Mouse (Mus musculus) midbrain, embryonic 16.5 days (tissue): ENCODE data around the gene Sulf2. TPM values are rescaled to one million over a fixed set of nuclear protein-coding genes. Genes with fewer than 3 reads are reported as not detected.

Source experiments
- ATAC-seq: fragments of 200-750 bp; cut with Nextera tagmentation; 2 replicates; pipeline ENCODE4 v1.8.0; 2017; ENCODE audit warnings: moderate TSS enrichment
- H3K27ac ChIP-seq: fragments of 300-500 bp; sonication (generic); 2 replicates; pipeline ENCODE4 v1.5.1; 2014; ENCODE audit warnings: mild to moderate bottlenecking, low read length, mixed read lengths
- H3K27me3 ChIP-seq: fragments of 300-500 bp; sonication (generic); 2 replicates; pipeline ENCODE4 v1.6.1; 2014; ENCODE audit warnings: low read depth, low read length, mixed read lengths; ENCODE audit not compliant: control insufficient read depth, insufficient read depth
- H3K36me3 ChIP-seq: fragments of 300-500 bp; sonication (generic); 2 replicates; pipeline ENCODE4 v1.6.1; 2014; ENCODE audit warnings: mild to moderate bottlenecking, low read length, moderate library complexity, mixed read lengths; ENCODE audit not compliant: control insufficient read depth, insufficient read depth
- H3K4me1 ChIP-seq: fragments of 300-500 bp; sonication (generic); 2 replicates; pipeline ENCODE4 v1.6.1; 2014; ENCODE audit warnings: mild to moderate bottlenecking, low read length, mixed read lengths; ENCODE audit not compliant: control insufficient read depth, insufficient read depth
- H3K4me2 ChIP-seq: fragments of 300-500 bp; sonication (generic); 2 replicates; pipeline ENCODE4 v1.6.1; 2014; ENCODE audit warnings: mild to moderate bottlenecking, low read length, mixed read lengths
- H3K4me3 ChIP-seq: fragments of 300-500 bp; sonication (generic); 2 replicates; pipeline ENCODE4 v1.5.1; 2014; ENCODE audit warnings: low read depth, mild to moderate bottlenecking, low read length, moderate library complexity, mixed read lengths
- H3K9ac ChIP-seq: fragments of 300-500 bp; sonication (generic); 2 replicates; pipeline ENCODE4 v1.6.1; 2014; ENCODE audit warnings: low read depth, low read length, mixed read lengths
- H3K9me3 ChIP-seq: fragments of 300-500 bp; sonication (generic); replicated peaks from 2 replicates; pipeline ENCODE4 v1.6.1; 2014; ENCODE audit warnings: mild to moderate bottlenecking, low read length, mixed read lengths; ENCODE audit not compliant: control insufficient read depth, poor library complexity, severe bottlenecking
- WGBS: fragments of 180-500 bp; shearing (Covaris S2); extraction: QIAGEN DNeasy Blood & Tissue Kit; methylation state at CpG from one replicate; pipeline ENCODE4 v1.1.7; 2014; 5-methylcytosine and 5-hydroxymethylcytosine counted together
- polyA plus RNA-seq: library from polyadenylated mRNA; unstranded; fragments of >200 nt; fragmentation: Nextera tagmentation; extraction: Ambion mirVana; gene quantifications from 2 replicates; pipeline ENCODE4 v1.2.1, GENCODE M21; 2015

Sulf2 gene
- polyA plus RNA-seq, 1 experiment from 2014 or later = 88.1 TPM

- no peaks in the 10 kb centered on the region for H3K36me3 ChIP-seq
- no peaks in the 10 kb centered on the region for H3K9me3 ChIP-seq
- no peak overlapping the region for H3K4me2 ChIP-seq
- no peak for ATAC-seq
- no peak overlapping the region for H3K27ac ChIP-seq
- no peak overlapping the region for H3K4me3 ChIP-seq
- H3K27me3 ChIP-seq = no peaks in the 10 kb centered on the region; the same call in 1 of the 2 replicates
- 95% methylated on average over 2 of the region's 2 CpGs for WGBS
- no peak overlapping the region for H3K9ac ChIP-seq
- peaks cover 4% of the 10 kb centered on the region; the same call in 1 of the 2 replicates for H3K4me1 ChIP-seq
Measured at GRCm38 (mm10) chr2:166167387-166167786, 11.9 kb upstream of the Sulf2 start.

- Histone ChIP-seq H3K4me1 (peaks cover 4% of the 10 kb centered on the region; the same call in 1 of the 2 replicates), H3K4me3 (no peak overlapping the region), H3K4me2 (no peak overlapping the region), H3K36me3 (no peaks in the 10 kb centered on the region), H3K27me3 (no peaks in the 10 kb centered on the region; the same call in 1 of the 2 replicates), H3K9me3 (no peaks in the 10 kb centered on the region), H3K27ac (no peak overlapping the region), H3K9ac (no peak overlapping the region)
- no peak for ATAC-seq
- WGBS = 54% methylated on average over 7 of the region's 7 CpGs
Measured at GRCm38 (mm10) chr2:166165396-166165795, 9.9 kb upstream of the Sulf2 start.

GRCm38 (mm10) chr2:166164601-166165000, 9.1 kb upstream of the Sulf2 start:
- H3K9ac ChIP-seq = no peak overlapping the region
- no peak overlapping the region for H3K4me3 ChIP-seq
- no peak for ATAC-seq
- no peak overlapping the region for H3K27ac ChIP-seq
- WGBS = 96% methylated on average over 1 of the region's 1 CpGs
- peaks cover 4% of the 10 kb centered on the region; the same call in 1 of the 2 replicates for H3K4me1 ChIP-seq
- H3K27me3 ChIP-seq = no peaks in the 10 kb centered on the region; the same call in 1 of the 2 replicates
- H3K9me3 ChIP-seq = no peaks in the 10 kb centered on the region
- H3K4me2 ChIP-seq = no peak overlapping the region
- H3K36me3 ChIP-seq = no peaks in the 10 kb centered on the region

- Histone ChIP-seq H3K36me3 (no peaks in the 10 kb centered on the region), H3K9ac (no peak overlapping the region), H3K9me3 (no peaks in the 10 kb centered on the region), H3K4me1 (peaks cover 2% of the 10 kb centered on the region; the same call in 1 of the 2 replicates), H3K4me3 (no peak overlapping the region), H3K4me2 (no peak overlapping the region), H3K27ac (no peak overlapping the region), H3K27me3 (no peaks in the 10 kb centered on the region; the same call in 1 of the 2 replicates)
- 37% methylated on average over 6 of the region's 6 CpGs for WGBS
- ATAC-seq = no peak
Measured at GRCm38 (mm10) chr2:166163917-166164316, 8.5 kb upstream of the Sulf2 start.

GRCm38 (mm10) chr2:166163252-166163651, 7.8 kb upstream of the Sulf2 start:
- Histone ChIP-seq H3K4me1 (no peaks in the 10 kb centered on the region), H3K27ac (no peak overlapping the region), H3K4me3 (no peak overlapping the region), H3K9me3 (no peaks in the 10 kb centered on the region), H3K27me3 (no peaks in the 10 kb centered on the region; the same call in 1 of the 2 replicates), H3K4me2 (no peak overlapping the region), H3K9ac (no peak overlapping the region), H3K36me3 (no peaks in the 10 kb centered on the region)
- WGBS = 60% methylated on average over 5 of the region's 5 CpGs
- no peak for ATAC-seq

GRCm38 (mm10) chr2:166162160-166162559, 6.7 kb upstream of the Sulf2 start:
- ATAC-seq = no peak
- Histone ChIP-seq H3K9ac (no peak overlapping the region), H3K4me2 (no peak overlapping the region), H3K27me3 (peaks cover 2% of the 10 kb centered on the region; the same call in 1 of the 2 replicates), H3K4me3 (no peak overlapping the region), H3K4me1 (no peaks in the 10 kb centered on the region), H3K9me3 (no peaks in the 10 kb centered on the region), H3K36me3 (no peaks in the 10 kb centered on the region), H3K27ac (no peak overlapping the region)
- 83% methylated on average over 5 of the region's 5 CpGs for WGBS

- Histone ChIP-seq H3K27me3 (peaks cover 2% of the 10 kb centered on the region; the same call in 1 of the 2 replicates), H3K4me3 (no peak overlapping the region), H3K27ac (no peak overlapping the region), H3K9ac (no peak overlapping the region), H3K9me3 (no peaks in the 10 kb centered on the region), H3K36me3 (no peaks in the 10 kb centered on the region), H3K4me1 (peaks cover 8% of the 10 kb centered on the region; the same call in 1 of the 2 replicates), H3K4me2 (no peak overlapping the region)
- 90% methylated on average over 7 of the region's 7 CpGs for WGBS
- ATAC-seq = no peak
Measured at GRCm38 (mm10) chr2:166159276-166159675, 3.8 kb upstream of the Sulf2 start.

GRCm38 (mm10) chr2:166157767-166158561, 2.5 kb upstream of the Sulf2 start:
- Histone ChIP-seq H3K4me1 (peaks cover 17% of the 10 kb centered on the region), H3K27ac (no peak overlapping the region), H3K4me3 (no peak overlapping the region), H3K27me3 (peaks cover 2% of the 10 kb centered on the region; the same call in 1 of the 2 replicates), H3K36me3 (no peaks in the 10 kb centered on the region), H3K9me3 (no peaks in the 10 kb centered on the region), H3K4me2 (no peak overlapping the region), H3K9ac (no peak overlapping the region)
- no peak for ATAC-seq
- 80% methylated on average over 12 of the region's 12 CpGs for WGBS

- Histone ChIP-seq H3K36me3 (no peaks in the 10 kb centered on the region), H3K4me3 (no peak overlapping the region), H3K9ac (no peak overlapping the region), H3K27ac (no peak overlapping the region), H3K4me2 (no peak overlapping the region), H3K27me3 (peaks cover 2% of the 10 kb centered on the region; the same call in 1 of the 2 replicates), H3K9me3 (no peaks in the 10 kb centered on the region), H3K4me1 (peaks cover 23% of the 10 kb centered on the region)
- 87% methylated on average over 2 of the region's 2 CpGs for WGBS
- ATAC-seq = no peak
Measured at GRCm38 (mm10) chr2:166157144-166157543, 1.7 kb upstream of the Sulf2 start.
